Mouse (Mus musculus): ENCODE results near the gene Ankrd6. TPM values are rescaled to one million over a fixed set of nuclear protein-coding genes. Genes with fewer than 3 reads are reported as not detected.
A peak's percentile ranks its signal among the peaks of the same experiment; 100 is the strongest.

Ankrd6 gene
- polyA plus RNA-seq, 1 experiment from 2014 or later: 22.6 TPM

DNA sequence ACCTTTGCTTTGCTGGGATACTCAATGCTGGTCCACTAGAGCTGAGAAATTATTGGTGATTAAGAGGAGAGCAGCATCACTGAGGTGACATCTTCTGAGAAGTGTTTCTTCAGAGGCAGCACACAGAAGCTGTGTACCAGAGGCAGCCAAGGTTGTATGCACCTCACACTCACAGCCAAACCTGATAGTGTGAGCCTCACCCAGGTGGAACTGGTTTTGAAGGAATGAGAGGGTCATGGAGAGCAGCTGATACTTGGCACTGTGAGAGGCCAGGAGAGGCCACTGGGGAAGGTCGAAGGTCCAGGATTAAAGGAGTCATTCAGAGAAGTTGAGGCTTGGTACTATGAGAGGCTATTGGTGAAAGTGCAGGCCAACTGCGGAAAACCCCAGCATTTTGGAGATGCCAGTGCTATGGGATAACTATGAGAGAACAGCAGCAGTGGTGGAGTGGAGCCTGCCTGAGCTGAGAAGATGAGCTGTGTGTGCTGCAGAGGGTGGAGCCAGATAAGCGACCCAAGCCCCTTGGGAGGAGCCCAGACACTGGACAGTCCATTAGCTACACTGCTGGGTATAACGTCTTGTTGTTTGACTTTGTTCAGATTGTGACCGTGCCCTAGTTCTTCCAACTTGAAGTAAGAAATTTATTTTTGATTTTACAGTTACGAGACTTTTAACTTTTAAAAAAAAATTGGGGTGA lies 33.8 kb downstream of the Ankrd6 start:
- Histone ChIP-seq H3K36me3 (replicated peaks) (no peaks in the 10 kb centered on the region), H3K27me3 (no peaks in the 10 kb centered on the region), H3K4me2 (no peak overlapping the region), H3K4me3 (replicated peaks) (no peak overlapping the region), H3K4me1 (peaks cover 56% of the 10 kb centered on the region), H3K9me3 (no peaks in the 10 kb centered on the region), H3K9ac (no peak overlapping the region), H3K27ac (peak overlapping the region; percentile 32; the same call in 1 of the 2 replicates)
- no peak for ATAC-seq (ENCODE audit: low FRiP score)
- 63% methylated on average over 6 of the region's 6 CpGs for WGBS

GRCm38 (mm10) chr4:32915928-32916327 lies 34.7 kb downstream of the Ankrd6 start:
- Histone ChIP-seq H3K4me1 (peaks cover 49% of the 10 kb centered on the region), H3K36me3 (replicated peaks) (no peaks in the 10 kb centered on the region), H3K27me3 (no peaks in the 10 kb centered on the region), H3K27ac (peak overlapping the region; percentile 32; the same call in 1 of the 2 replicates), H3K4me3 (replicated peaks) (no peak overlapping the region), H3K9me3 (no peaks in the 10 kb centered on the region), H3K9ac (no peak overlapping the region), H3K4me2 (no peak overlapping the region)
- peak; percentile 56 for ATAC-seq (ENCODE audit: low FRiP score)
- 45% methylated on average over 8 of the region's 8 CpGs for WGBS

DNA sequence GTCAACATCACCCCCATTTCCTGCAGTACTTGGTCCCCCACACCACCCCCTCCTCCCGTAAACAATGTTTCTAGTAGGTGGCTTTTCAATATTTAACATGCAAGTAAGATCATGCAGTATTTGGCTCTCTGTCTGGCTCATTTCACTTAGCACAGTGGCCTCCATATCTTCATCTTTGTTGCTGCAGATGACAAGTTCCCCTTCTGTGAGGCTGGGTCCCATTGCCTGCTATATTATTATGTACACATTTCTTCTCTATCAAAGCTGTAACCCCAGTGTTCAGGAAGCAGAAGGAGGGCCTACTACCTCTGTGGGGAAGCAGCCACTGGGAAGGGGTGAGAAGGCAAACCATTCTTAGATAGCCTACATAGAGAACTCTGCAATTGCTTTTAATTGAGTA lies 40.6 kb downstream of the Ankrd6 start:
- no peaks in the 10 kb centered on the region for H3K36me3 ChIP-seq (replicated peaks)
- no peak overlapping the region for H3K4me3 ChIP-seq (replicated peaks)
- no peaks in the 10 kb centered on the region for H3K27me3 ChIP-seq
- no peak overlapping the region for H3K27ac ChIP-seq
- no peak for ATAC-seq (ENCODE audit: low FRiP score)
- H3K4me2 ChIP-seq: no peak overlapping the region
- H3K4me1 ChIP-seq: 0 out of 2 replicates have a peak, but pooled peaks cover 3% of the 10 kb centered on the region
- no peaks in the 10 kb centered on the region for H3K9me3 ChIP-seq
- WGBS: 89% methylated on average over 1 of the region's 1 CpGs
- H3K9ac ChIP-seq: no peak overlapping the region

DNA sequence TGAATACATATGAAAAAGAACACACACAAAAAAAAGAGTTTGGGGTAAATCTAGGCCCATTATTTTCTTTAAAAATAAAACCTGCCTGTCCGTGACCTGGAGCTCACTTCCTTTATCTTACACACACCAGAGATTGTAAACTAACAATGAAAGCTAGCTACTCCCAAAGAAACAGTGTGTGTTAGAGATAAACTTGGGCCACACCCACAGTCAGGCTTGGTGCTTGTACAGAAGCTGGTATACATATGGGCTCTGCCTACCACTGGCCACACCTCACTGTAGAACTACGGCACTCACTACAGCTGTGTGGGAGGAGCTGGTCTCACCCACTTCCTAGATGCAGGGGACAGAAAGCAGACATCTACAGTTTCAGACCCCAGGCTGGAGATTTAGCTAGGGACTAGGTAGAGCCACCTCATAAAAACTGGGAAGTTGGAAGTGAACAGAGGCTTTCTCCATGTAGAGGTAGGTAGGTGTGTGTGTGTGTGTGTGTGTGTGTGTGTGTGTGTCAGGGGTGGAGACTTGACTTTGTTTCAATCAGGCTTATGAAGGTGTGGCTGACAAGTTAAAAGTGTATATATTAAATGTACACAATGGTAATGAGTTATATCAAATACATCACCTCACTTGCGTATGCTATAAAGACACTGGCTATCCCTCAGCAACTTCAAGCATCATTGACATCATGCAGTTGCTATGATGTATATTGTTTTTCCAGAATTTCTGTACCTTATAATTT lies 41.2 kb downstream of the Ankrd6 start:
- no peak overlapping the region for H3K9ac ChIP-seq
- WGBS: 85% methylated on average over 3 of the region's 3 CpGs
- no peak overlapping the region for H3K27ac ChIP-seq
- no peak for ATAC-seq (ENCODE audit: low FRiP score)
- H3K4me2 ChIP-seq: no peak overlapping the region
- no peaks in the 10 kb centered on the region for H3K9me3 ChIP-seq
- H3K27me3 ChIP-seq: no peaks in the 10 kb centered on the region
- H3K4me3 ChIP-seq (replicated peaks): no peak overlapping the region
- no peaks in the 10 kb centered on the region for H3K36me3 ChIP-seq (replicated peaks)
- 0 out of 2 replicates have a peak, but pooled peaks cover 2% of the 10 kb centered on the region for H3K4me1 ChIP-seq

DNA sequence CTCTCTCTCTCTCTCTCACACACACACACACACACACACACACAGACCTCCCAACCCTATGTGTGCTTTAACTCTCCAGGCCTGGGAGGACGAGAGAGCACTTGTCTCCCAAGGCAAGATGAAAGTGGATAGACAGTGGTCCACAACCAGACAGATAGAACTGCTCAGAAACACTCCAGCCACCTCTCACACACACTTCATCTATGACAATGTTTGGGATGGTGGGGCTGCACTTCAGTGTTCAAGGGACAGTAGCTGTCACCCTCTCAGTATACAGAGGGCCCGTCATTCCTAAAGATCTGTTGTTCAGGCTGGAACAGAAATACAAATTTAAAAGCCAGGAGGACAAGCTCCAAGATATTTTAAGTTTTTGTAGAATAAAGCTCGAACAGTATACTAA lies 43.0 kb downstream of the Ankrd6 start:
- no peak for ATAC-seq (ENCODE audit: low FRiP score)
- WGBS: 86% methylated on average over 3 of the region's 3 CpGs
- H3K27ac ChIP-seq: no peak overlapping the region

GRCm38 (mm10) chr4:32906627-32907026 lies 44.0 kb downstream of the Ankrd6 start:
- WGBS: 83% methylated on average over 6 of the region's 6 CpGs

More for the DNA sequence above, 43.0 kb downstream of the Ankrd6 start:
- Histone ChIP-seq H3K4me2 (no peak overlapping the region), H3K4me3 (replicated peaks) (no peak overlapping the region), H3K36me3 (replicated peaks) (no peaks in the 10 kb centered on the region), H3K4me1 (0 out of 2 replicates have a peak, but pooled peaks cover 2% of the 10 kb centered on the region), H3K9ac (no peak overlapping the region), H3K27me3 (no peaks in the 10 kb centered on the region), H3K9me3 (no peaks in the 10 kb centered on the region)

GRCm38 (mm10) chr4:32905913-32906312 lies 44.7 kb downstream of the Ankrd6 start:
- no peak for ATAC-seq (ENCODE audit: low FRiP score)
- 88% methylated on average over 2 of the region's 2 CpGs for WGBS
- no peak overlapping the region for H3K4me2 ChIP-seq
- H3K9ac ChIP-seq: no peak overlapping the region
- H3K4me3 ChIP-seq (replicated peaks): no peak overlapping the region
- H3K4me1 ChIP-seq: 0 out of 2 replicates have a peak, but pooled peaks cover 2% of the 10 kb centered on the region
- no peaks in the 10 kb centered on the region for H3K27me3 ChIP-seq
- no peak overlapping the region for H3K27ac ChIP-seq
- no peaks in the 10 kb centered on the region for H3K9me3 ChIP-seq
- no peaks in the 10 kb centered on the region for H3K36me3 ChIP-seq (replicated peaks)

More at GRCm38 (mm10) chr4:32906627-32907026, 44.0 kb downstream of the Ankrd6 start:
- no peak for ATAC-seq (ENCODE audit: low FRiP score)
- no peak overlapping the region for H3K4me3 ChIP-seq (replicated peaks)
- H3K27ac ChIP-seq: no peak overlapping the region
- no peaks in the 10 kb centered on the region for H3K9me3 ChIP-seq
- H3K9ac ChIP-seq: no peak overlapping the region
- H3K4me1 ChIP-seq: 0 out of 2 replicates have a peak, but pooled peaks cover 2% of the 10 kb centered on the region
- no peak overlapping the region for H3K4me2 ChIP-seq
- no peaks in the 10 kb centered on the region for H3K27me3 ChIP-seq
- no peaks in the 10 kb centered on the region for H3K36me3 ChIP-seq (replicated peaks)

DNA sequence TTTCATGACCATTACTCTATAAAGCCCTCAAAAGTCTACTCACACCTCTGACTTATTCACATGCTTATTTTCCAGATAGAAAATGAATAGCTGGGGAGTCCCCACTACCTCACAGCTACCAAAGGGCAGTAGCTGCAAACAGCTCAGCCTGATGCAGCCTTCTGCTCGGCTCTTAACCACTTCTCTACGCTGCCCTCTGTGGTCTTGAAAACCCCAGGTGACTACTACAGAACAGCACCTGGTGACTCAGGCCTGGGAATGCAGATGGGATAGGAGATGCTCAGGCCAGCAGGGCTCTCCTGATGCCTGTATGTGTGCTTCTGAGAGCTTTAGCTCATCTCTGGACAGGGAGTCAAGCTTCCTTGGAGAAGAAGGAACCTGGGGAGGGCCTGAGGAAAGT lies 45.3 kb downstream of the Ankrd6 start:
- H3K4me1 ChIP-seq: 0 out of 2 replicates have a peak, but pooled peaks cover 2% of the 10 kb centered on the region
- no peak overlapping the region for H3K4me3 ChIP-seq (replicated peaks)
- H3K36me3 ChIP-seq (replicated peaks): no peaks in the 10 kb centered on the region
- H3K4me2 ChIP-seq: no peak overlapping the region
- H3K27me3 ChIP-seq: no peaks in the 10 kb centered on the region
- no peak for ATAC-seq (ENCODE audit: low FRiP score)
- H3K9me3 ChIP-seq: no peaks in the 10 kb centered on the region
- no peak overlapping the region for H3K9ac ChIP-seq
- H3K27ac ChIP-seq: no peak overlapping the region
- 75% methylated on average over 2 of the region's 2 CpGs for WGBS

DNA sequence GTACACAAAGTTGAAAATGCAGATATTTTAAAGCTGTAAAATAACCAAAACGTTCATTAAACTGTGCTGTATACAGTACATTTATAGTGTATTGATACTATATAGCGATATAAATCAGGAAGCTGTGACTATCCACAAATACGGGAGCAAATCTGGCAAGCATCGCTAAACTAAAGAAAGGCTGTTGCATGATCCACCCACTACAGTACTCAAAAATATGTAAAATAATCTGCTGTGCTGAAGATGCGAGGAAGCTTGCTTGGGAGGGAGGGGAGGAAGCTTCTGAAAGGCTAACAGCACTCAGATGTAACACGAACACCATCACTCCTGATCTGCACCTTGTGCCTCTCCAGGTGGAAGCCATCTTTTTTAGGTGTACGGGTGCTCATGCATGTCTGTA lies 46.8 kb downstream of the Ankrd6 start:
- H3K27ac ChIP-seq: no peak overlapping the region
- peaks cover 6% of the 10 kb centered on the region for H3K4me1 ChIP-seq
- no peak overlapping the region for H3K9ac ChIP-seq
- no peaks in the 10 kb centered on the region for H3K27me3 ChIP-seq
- H3K36me3 ChIP-seq (replicated peaks): no peaks in the 10 kb centered on the region
- 95% methylated on average over 7 of the region's 7 CpGs for WGBS
- H3K4me3 ChIP-seq (replicated peaks): no peak overlapping the region
- no peak overlapping the region for H3K4me2 ChIP-seq
- H3K9me3 ChIP-seq: no peaks in the 10 kb centered on the region
- ATAC-seq (ENCODE audit: low FRiP score): no peak

GRCm38 (mm10) chr4:32899051-32899450 lies 51.6 kb downstream of the Ankrd6 start:
- Histone ChIP-seq H3K27me3 (no peaks in the 10 kb centered on the region), H3K4me1 (peaks cover 6% of the 10 kb centered on the region), H3K4me3 (replicated peaks) (no peak overlapping the region), H3K9ac (no peak overlapping the region), H3K36me3 (replicated peaks) (peaks cover 10% of the 10 kb centered on the region; the same call in 1 of the 2 replicates), H3K4me2 (no peak overlapping the region), H3K27ac (no peak overlapping the region), H3K9me3 (peaks cover 11% of the 10 kb centered on the region)
- whole genome bisulfite sequencing: 44% methylated on average over 4 of the region's 4 CpGs
- ATAC-seq (ENCODE audit: low FRiP score): no peak

- H3K27me3 ChIP-seq: no peaks in the 10 kb centered on the region
- peaks cover 16% of the 10 kb centered on the region for H3K9me3 ChIP-seq
- 75% methylated on average over 10 of the region's 10 CpGs for WGBS
- H3K4me3 ChIP-seq (replicated peaks): no peak overlapping the region
- H3K4me2 ChIP-seq: no peak overlapping the region
- H3K4me1 ChIP-seq: peaks cover 16% of the 10 kb centered on the region
- no peak overlapping the region for H3K27ac ChIP-seq
- no peak for ATAC-seq (ENCODE audit: low FRiP score)
- H3K9ac ChIP-seq: no peak overlapping the region
- peaks cover 15% of the 10 kb centered on the region for H3K36me3 ChIP-seq (replicated peaks)
These were observed 59.3 kb downstream of the Ankrd6 start for GRCm38 (mm10) chr4:32891341-32891740.

DNA sequence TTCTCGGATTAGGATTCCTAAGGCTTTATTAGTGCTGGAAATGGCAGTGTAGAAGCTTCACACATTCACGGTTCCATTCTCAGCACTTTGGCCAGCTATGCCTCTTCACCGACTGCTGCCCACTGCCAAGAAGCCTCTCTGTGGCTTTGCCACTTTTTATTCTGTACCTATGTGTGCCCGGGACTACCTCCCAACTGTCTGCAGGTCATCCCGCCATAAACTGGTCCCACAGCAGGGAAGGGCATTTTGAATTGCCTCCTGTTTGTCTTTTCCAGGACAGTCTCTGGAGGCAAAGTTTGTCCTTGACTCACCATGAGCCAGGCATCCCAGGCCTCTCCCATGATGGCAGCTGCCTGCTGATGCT lies 59.9 kb downstream of the Ankrd6 start:
- H3K4me3 ChIP-seq (replicated peaks): no peak overlapping the region
- no peak overlapping the region for H3K27ac ChIP-seq
- peaks cover 16% of the 10 kb centered on the region for H3K9me3 ChIP-seq
- 90% methylated on average over 5 of the region's 5 CpGs for WGBS
- peaks cover 16% of the 10 kb centered on the region for H3K4me1 ChIP-seq
- no peak overlapping the region for H3K4me2 ChIP-seq
- no peaks in the 10 kb centered on the region for H3K27me3 ChIP-seq
- ATAC-seq (ENCODE audit: low FRiP score): no peak
- H3K36me3 ChIP-seq (replicated peaks): peaks cover 15% of the 10 kb centered on the region
- no peak overlapping the region for H3K9ac ChIP-seq
